12 mouse cellular contexts compared by ENCODE assay signal in the genomic region with DNA sequence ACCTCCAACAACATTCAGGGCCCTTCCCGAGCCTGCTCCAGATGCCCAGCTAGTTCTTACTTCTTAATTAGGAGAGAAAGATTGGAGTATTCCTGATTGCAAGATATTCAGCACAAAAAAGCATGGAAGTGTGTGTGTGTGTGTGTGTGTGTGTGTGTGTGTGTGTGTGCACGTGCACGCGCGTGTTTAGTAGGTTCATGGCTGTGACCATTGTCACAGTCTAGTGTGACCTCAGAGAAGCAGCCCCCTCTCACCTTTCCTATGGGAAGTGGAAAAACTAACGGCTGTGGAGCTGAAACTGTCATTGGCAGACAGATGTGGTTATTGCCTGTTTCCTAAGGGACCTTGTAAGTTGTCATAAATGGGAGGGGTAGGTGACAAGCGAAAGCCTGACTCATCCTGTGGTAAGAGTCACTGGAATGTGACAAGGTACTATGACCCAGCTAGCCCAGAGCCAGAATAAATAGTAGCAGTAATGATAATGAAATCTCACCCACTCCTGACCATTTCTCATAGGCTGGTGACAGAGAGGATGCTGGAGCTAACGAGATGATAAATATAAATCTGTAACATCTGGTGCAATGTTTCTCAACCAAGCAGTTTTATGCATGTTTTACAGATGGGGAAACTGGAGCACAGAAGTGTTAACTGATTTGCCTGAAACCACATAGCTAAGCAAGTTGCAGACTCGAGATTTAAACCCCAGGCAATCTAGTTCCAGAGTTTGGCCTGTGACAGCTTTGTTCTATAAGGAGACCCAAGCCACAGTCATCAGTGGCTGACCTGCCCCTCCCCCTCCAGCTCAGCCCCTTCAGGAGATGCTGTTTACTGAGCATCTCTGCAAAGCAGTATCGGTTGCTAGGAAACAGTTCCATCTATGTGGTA. TPM values are rescaled to one million over a fixed set of nuclear protein-coding genes. Genes with fewer than 3 reads are reported as not detected.
DNase-seq lines count a peak whose midpoint lies in the region; ATAC-seq lines count a peak whose summit lies in the region.
"Had no signal": no experiment of that assay in that cellular context is flagged by ENCODE, and none has a peak within 500 bp of the region (broad histone marks: within the 10 kb centered on the region; RNA-seq: fewer than 3 reads in every experiment).

No protein-coding gene starts in this region.

- no peak overlapping the region for H3K27ac ChIP-seq in neural tube, embryonic 11.5 days (ENCODE audit: low read depth, low read length)
- no peak overlapping the region for H3K27ac ChIP-seq in midbrain, embryonic 10.5 days (replicated peaks)
- H3K27ac ChIP-seq: liver, embryonic 13.5 days had no signal

- peak; percentile 43 for DNase-seq in embryo, embryonic 11 days
- DNase-seq in embryo, embryonic 10 days (ENCODE audit: low spot score), result no peak
- DNase-seq in neural tube, embryonic 11.5 days (ENCODE audit: low spot score), result peak; percentile 26
- no peak for DNase-seq in neural tube, embryonic 10.5 days (ENCODE audit: extremely low spot score, low spot score)
- DNase-seq in midbrain, embryonic 10.5 days (ENCODE audit: low spot score), result peak; percentile 29
- DNase-seq in splenic B cell, adult 2 months (ENCODE audit: low read depth, low spot score), result peak; percentile 2
- no peak for DNase-seq in Muller cell, postnatal 12 days (ENCODE audit: inconsistent ontology term)
- no peak for DNase-seq in cerebellum, adult 9-11 months
- DNase-seq: cerebellum, postnatal 36 days; heart, postnatal 14 days; kidney, postnatal 10 days; liver, embryonic 13.5 days had no signal

- H3K9ac ChIP-seq in neural tube, embryonic 11.5 days (ENCODE audit: low read length), result no peak overlapping the region
- H3K9ac ChIP-seq: liver, embryonic 13.5 days had no signal

- H3K9me3 ChIP-seq in neural tube, embryonic 11.5 days (ENCODE audit: control insufficient read depth, low read length), result no peaks in the 10 kb centered on the region
- H3K9me3 ChIP-seq in midbrain, embryonic 10.5 days (replicated peaks), result no peaks in the 10 kb centered on the region
- H3K9me3 ChIP-seq: liver, embryonic 13.5 days had no signal

- H3K4me2 ChIP-seq in neural tube, embryonic 11.5 days (ENCODE audit: low read depth), result no peak overlapping the region
- H3K4me2 ChIP-seq: liver, embryonic 13.5 days had no signal

- H3K4me3 ChIP-seq in neural tube, embryonic 11.5 days (ENCODE audit: low read depth, low read length), result no peak overlapping the region
- H3K4me3 ChIP-seq in midbrain, embryonic 10.5 days, result no peak overlapping the region
- H3K4me3 ChIP-seq: liver, embryonic 13.5 days had no signal

- ATAC-seq in neural tube, embryonic 11.5 days (ENCODE audit: insufficient read depth, low FRiP score, low TSS enrichment), result no peak

- 65% methylated on average over 10 of the region's 10 CpGs for WGBS in neural tube, embryonic 11.5 days
- WGBS in midbrain, embryonic 10.5 days, result 72% methylated on average over 10 of the region's 10 CpGs

- H3K4me1 ChIP-seq in neural tube, embryonic 11.5 days (ENCODE audit: control insufficient read depth, insufficient read depth, low read length), result no peaks in the 10 kb centered on the region; the same call in 1 of the 2 replicates
- H3K4me1 ChIP-seq in midbrain, embryonic 10.5 days, result peaks cover 16% of the 10 kb centered on the region
- H3K4me1 ChIP-seq: liver, embryonic 13.5 days had no signal

- H3K27me3 ChIP-seq in neural tube, embryonic 11.5 days (ENCODE audit: control insufficient read depth, insufficient read depth, low read length), result no peaks in the 10 kb centered on the region
- no peaks in the 10 kb centered on the region for H3K27me3 ChIP-seq in midbrain, embryonic 10.5 days (ENCODE audit: low read depth, poor library complexity, severe bottlenecking)
- H3K27me3 ChIP-seq in splenic B cell, adult 2 months (ENCODE audit: control insufficient read depth, insufficient read depth, low read length, poor library complexity, severe bottlenecking), result no peaks in the 10 kb centered on the region
- H3K27me3 ChIP-seq: liver, embryonic 13.5 days had no signal

- no peaks in the 10 kb centered on the region for H3K36me3 ChIP-seq in neural tube, embryonic 11.5 days (ENCODE audit: control insufficient read depth, insufficient read depth, low read length)
- no peaks in the 10 kb centered on the region for H3K36me3 ChIP-seq in midbrain, embryonic 10.5 days
- no peaks in the 10 kb centered on the region for H3K36me3 ChIP-seq in splenic B cell, adult 2 months (ENCODE audit: control insufficient read depth, insufficient read depth, low read length, poor library complexity, severe bottlenecking)
- H3K36me3 ChIP-seq: liver, embryonic 13.5 days had no signal

RNA-seq across cellular contexts. Expression of a gene that starts 11.4 kb away (rescaled TPM):
- polyA plus RNA-seq in neural tube, embryonic 11.5 days (2014; fragmentation: Nextera tagmentation; extraction: Ambion mirVana), result 83.7 and 96.1 TPM in 2 replicates
- polyA plus RNA-seq in midbrain, embryonic 10.5 days (2016; fragmentation: Nextera tagmentation; extraction: Ambion mirVana), result 33.2 and 37.2 TPM in 2 replicates

Comparison
In these comparisons a context has a peak if more than half of its experiments do, and no peak if none do; other contexts are left out.
1. DNase-seq: peak in embryo, embryonic 11 days (single experiment), neural tube, embryonic 11.5 days (single experiment), midbrain, embryonic 10.5 days (single experiment) and splenic B cell, adult 2 months (single experiment); none in embryo, embryonic 10 days (single experiment), neural tube, embryonic 10.5 days (single experiment), Muller cell, postnatal 12 days (single experiment) and cerebellum, adult 9-11 months (single experiment).